Mouse (Mus musculus) myocyte (in vitro differentiated cells): ENCODE results near the gene Tmcc3. TPM values are rescaled to one million over a fixed set of nuclear protein-coding genes. Genes with fewer than 3 reads are reported as not detected.
"Not testable (repeated sequence)": the region's sequence is repeated elsewhere in the genome, so short reads cannot be mapped to it uniquely, and the experiment has no call there.

Source experiments
- H3K27me3 ChIP-seq: one replicate; pipeline ENCODE4 v1.6.1; 2011; ENCODE audit not compliant: control insufficient read depth, insufficient read depth, insufficient read length
- H3K36me3 ChIP-seq: one replicate; pipeline ENCODE4 v1.6.1; 2011; ENCODE audit not compliant: control insufficient read depth, insufficient read depth
- H3K4me2 ChIP-seq: one replicate; pipeline ENCODE4 v1.6.1; 2011; ENCODE audit warnings: low read depth, control low read depth
- H3K4me3 ChIP-seq: one replicate; pipeline ENCODE4 v1.5.1; 2011; ENCODE audit warnings: mild to moderate bottlenecking, control low read depth, moderate library complexity
- H3K79me2 ChIP-seq: one replicate; pipeline ENCODE4 v1.6.1; 2011; ENCODE audit not compliant: control insufficient read depth, insufficient read depth
- H3ac ChIP-seq: one replicate; pipeline ENCODE4 v1.6.1; 2011; ENCODE audit not compliant: control insufficient read depth, insufficient read length
- CEBPB ChIP-seq: IDR thresholded peaks from 2 replicates; pipeline ENCODE4 v1.6.1; 2011; ENCODE audit warnings: mild to moderate bottlenecking, moderate library complexity; ENCODE audit not compliant: poor library complexity, insufficient read depth, severe bottlenecking
- E2F4 ChIP-seq: IDR thresholded peaks from one replicate; pipeline ENCODE4 v1.6.1; 2011; ENCODE audit warnings: mild to moderate bottlenecking, control low read depth, moderate library complexity; ENCODE audit not compliant: insufficient read depth
- MAX ChIP-seq: IDR thresholded peaks from one replicate; pipeline ENCODE4 v1.6.1; 2011; ENCODE audit warnings: low read depth, mild to moderate bottlenecking, control low read depth
- MYOD1 ChIP-seq, 3 experiments: IDR thresholded peaks; one replicate each; pipeline ENCODE4 v1.6.1; 2011; ENCODE audit warnings: control low read depth in 2 of 3, low read depth in 2 of 3, mild to moderate bottlenecking in 2 of 3, moderate library complexity in 1 of 3; ENCODE audit not compliant: insufficient read length in 2 of 3, control insufficient read depth in 1 of 3
- MYOG ChIP-seq, 3 experiments: IDR thresholded peaks; one replicate each; pipeline ENCODE4 v1.6.1; 2011; ENCODE audit warnings: control low read depth in 2 of 3, low read depth in 2 of 3, mild to moderate bottlenecking in 2 of 3; ENCODE audit not compliant: insufficient read length in 2 of 3, control insufficient read depth in 1 of 3, insufficient read depth in 1 of 3
- POLR2A ChIP-seq: IDR thresholded peaks from one replicate; pipeline ENCODE4 v1.6.1; 2011; ENCODE audit warnings: low read depth, mild to moderate bottlenecking, control low read depth, moderate library complexity; ENCODE audit not compliant: insufficient read length
- POLR2AphosphoS2 ChIP-seq: IDR thresholded peaks from one replicate; pipeline ENCODE4 v1.6.1; 2011; ENCODE audit warnings: low read depth, control low read depth; ENCODE audit not compliant: insufficient read length
- REST ChIP-seq: IDR thresholded peaks from one replicate; pipeline ENCODE4 v1.6.1; 2011; ENCODE audit warnings: mild to moderate bottlenecking, control low read depth, moderate library complexity; ENCODE audit not compliant: insufficient read depth, insufficient read length
- SRF ChIP-seq: IDR thresholded peaks from one replicate; pipeline ENCODE4 v1.6.1; 2011; ENCODE audit warnings: low read depth; ENCODE audit not compliant: control insufficient read depth, insufficient read length
- TCF12 ChIP-seq: IDR thresholded peaks from one replicate; pipeline ENCODE4 v1.6.1; 2011; ENCODE audit warnings: mild to moderate bottlenecking, control low read depth; ENCODE audit not compliant: poor library complexity, insufficient read depth, severe bottlenecking
- TCF3 ChIP-seq: IDR thresholded peaks from one replicate; pipeline ENCODE4 v1.6.1; 2011; ENCODE audit warnings: low read depth, control low read depth; ENCODE audit not compliant: insufficient read length
- USF1 ChIP-seq: IDR thresholded peaks from one replicate; pipeline ENCODE4 v1.6.1; 2011; ENCODE audit warnings: low read depth, mild to moderate bottlenecking, control low read depth, moderate library complexity
- polyA plus RNA-seq: library from polyadenylated mRNA; unstranded; fragments of >200 nt; fragmentation: generic; extraction: Trizol; gene quantifications from one replicate; pipeline ENCODE4 v1.2.1, GENCODE M21; 2012; ENCODE audit warnings: missing spikeins

The Tmcc3 gene
- polyA plus RNA-seq, 1 experiment: 16.6 TPM

DNA sequence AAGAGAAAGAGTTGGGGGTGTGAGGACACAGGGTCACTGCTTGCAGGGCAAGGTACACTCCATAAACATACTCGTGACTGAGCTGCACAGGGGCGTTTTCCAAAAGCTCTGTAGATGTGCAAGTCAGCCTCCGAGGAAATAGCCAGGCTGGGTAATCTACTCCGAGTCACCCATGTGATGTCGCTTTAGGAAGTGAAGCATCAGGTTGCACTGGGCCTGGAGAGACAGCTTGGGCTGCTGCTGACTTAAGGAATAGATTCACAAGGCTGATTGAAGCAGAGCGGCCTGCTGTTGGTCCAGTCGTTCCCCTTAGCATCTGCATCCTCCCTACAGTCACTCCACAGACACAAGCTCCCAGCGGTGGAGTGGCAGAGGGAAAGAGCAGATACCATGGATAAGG, 274.1 kb downstream of the Tmcc3 start:
- no peak overlapping the region for H3K4me3 ChIP-seq

GRCm38 (mm10) chr10:94588976-94589375, 277.2 kb downstream of the Tmcc3 start:
- no peak overlapping the region for H3K4me2 ChIP-seq
- H3K27me3 ChIP-seq: no peaks in the 10 kb centered on the region
- peaks cover 30% of the 10 kb centered on the region for H3K36me3 ChIP-seq
- TF ChIP-seq MYOG (IDR thresholded peaks at IDR 0.05; ENCODE audit: control insufficient read depth in 1 of 3, insufficient read depth in 1 of 3, insufficient read length in 2 of 3, low read depth in 2 of 3): no peak
- no peak for TF ChIP-seq TCF12
- TF ChIP-seq MYOD1 (IDR thresholded peaks at IDR 0.05; ENCODE audit: control insufficient read depth in 1 of 3, insufficient read length in 2 of 3, low read depth in 2 of 3): no peak
- no peak for TF ChIP-seq TCF3
- TF ChIP-seq SRF: no peak
- TF ChIP-seq MAX: no peak
- TF ChIP-seq CEBPB: no peak
- no peak for TF ChIP-seq E2F4
- no peak for TF ChIP-seq POLR2A
- TF ChIP-seq REST: no peak
- no peak for TF ChIP-seq POLR2AphosphoS2
- TF ChIP-seq USF1: no peak
- H3K4me3 ChIP-seq: no peak overlapping the region
- no peaks in the 10 kb centered on the region for H3K79me2 ChIP-seq
- H3ac ChIP-seq: no peak overlapping the region

More for the DNA sequence above, 274.1 kb downstream of the Tmcc3 start:
- Histone ChIP-seq H3K79me2 (no peaks in the 10 kb centered on the region), H3K27me3 (no peaks in the 10 kb centered on the region), H3K4me2 (no peak overlapping the region), H3K36me3 (peaks cover 44% of the 10 kb centered on the region), H3ac (no peak overlapping the region)
- TF ChIP-seq TCF12: no peak
- no peak for TF ChIP-seq SRF
- no peak for TF ChIP-seq REST
- no peak for TF ChIP-seq POLR2AphosphoS2
- no peak for TF ChIP-seq MYOG (IDR thresholded peaks at IDR 0.05; ENCODE audit: control insufficient read depth in 1 of 3, insufficient read depth in 1 of 3, insufficient read length in 2 of 3, low read depth in 2 of 3)
- no peak for TF ChIP-seq MAX
- no peak for TF ChIP-seq CEBPB
- no peak for TF ChIP-seq MYOD1 (IDR thresholded peaks at IDR 0.05; ENCODE audit: control insufficient read depth in 1 of 3, insufficient read length in 2 of 3, low read depth in 2 of 3)
- TF ChIP-seq E2F4: no peak
- no peak for TF ChIP-seq POLR2A

DNA sequence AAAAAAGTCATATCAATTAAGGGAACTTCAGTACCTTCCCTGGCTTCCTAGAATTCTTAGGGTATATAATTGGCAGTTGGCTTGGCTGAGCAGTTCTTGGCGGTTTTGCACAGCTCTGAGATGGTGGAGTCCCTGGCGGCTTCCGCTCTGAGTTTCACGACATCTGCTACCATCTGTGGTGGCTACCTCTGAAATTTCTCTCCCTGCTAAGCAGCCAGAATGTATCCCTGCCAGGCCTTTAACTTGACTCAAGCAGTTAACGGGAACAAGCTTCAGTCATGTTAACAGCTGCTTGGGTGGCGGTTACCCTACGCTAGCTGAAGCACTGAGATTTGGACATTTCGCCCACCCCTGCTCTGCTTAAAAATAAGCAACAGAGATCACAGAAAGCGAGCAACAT, 284.0 kb downstream of the Tmcc3 start:
- no peak overlapping the region for H3K4me2 ChIP-seq
- H3K79me2 ChIP-seq: no peaks in the 10 kb centered on the region
- no peak overlapping the region for H3ac ChIP-seq
- peak in 1 of 3 experiments; percentile 26 for TF ChIP-seq MYOG (IDR thresholded peaks at IDR 0.05; ENCODE audit: control insufficient read depth in 1 of 3, insufficient read depth in 1 of 3, insufficient read length in 2 of 3, low read depth in 2 of 3)
- no peak for TF ChIP-seq SRF
- TF ChIP-seq REST: no peak
- no peak for TF ChIP-seq TCF12
- no peak for TF ChIP-seq POLR2AphosphoS2
- TF ChIP-seq E2F4: no peak
- TF ChIP-seq TCF3: no peak
- TF ChIP-seq CEBPB: no peak
- TF ChIP-seq USF1: no peak
- no peak for TF ChIP-seq MAX
- TF ChIP-seq POLR2A: no peak
- peak in 1 of 3 experiments; percentile 15 for TF ChIP-seq MYOD1 (IDR thresholded peaks at IDR 0.05; ENCODE audit: control insufficient read depth in 1 of 3, insufficient read length in 2 of 3, low read depth in 2 of 3)
- H3K27me3 ChIP-seq: no peaks in the 10 kb centered on the region
- H3K4me3 ChIP-seq: no peak overlapping the region
- H3K36me3 ChIP-seq: no peaks in the 10 kb centered on the region

DNA sequence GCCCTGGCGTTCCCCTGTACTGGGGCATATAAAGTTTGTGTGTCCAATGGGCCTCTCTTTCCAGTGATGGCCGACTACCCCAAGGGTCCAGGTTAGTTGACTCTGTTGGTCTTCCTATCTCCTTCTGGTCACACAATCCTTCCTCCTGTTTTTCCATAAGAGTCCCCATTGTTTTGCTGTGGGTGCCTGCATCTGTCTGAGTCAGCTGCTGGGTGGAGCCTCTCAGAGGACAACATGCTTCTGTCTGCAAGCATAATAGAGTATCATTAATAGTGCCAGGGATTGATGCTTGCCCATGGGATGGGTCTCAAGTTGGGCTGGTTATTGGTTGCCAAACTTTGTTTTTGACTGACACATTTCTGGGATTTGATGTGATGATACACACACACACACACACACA, 288.1 kb downstream of the Tmcc3 start:
- not testable (repeated sequence) for H3K36me3 ChIP-seq, H3K4me3 ChIP-seq, H3K79me2 ChIP-seq, H3ac ChIP-seq, H3K4me2 ChIP-seq, H3K27me3 ChIP-seq

DNA sequence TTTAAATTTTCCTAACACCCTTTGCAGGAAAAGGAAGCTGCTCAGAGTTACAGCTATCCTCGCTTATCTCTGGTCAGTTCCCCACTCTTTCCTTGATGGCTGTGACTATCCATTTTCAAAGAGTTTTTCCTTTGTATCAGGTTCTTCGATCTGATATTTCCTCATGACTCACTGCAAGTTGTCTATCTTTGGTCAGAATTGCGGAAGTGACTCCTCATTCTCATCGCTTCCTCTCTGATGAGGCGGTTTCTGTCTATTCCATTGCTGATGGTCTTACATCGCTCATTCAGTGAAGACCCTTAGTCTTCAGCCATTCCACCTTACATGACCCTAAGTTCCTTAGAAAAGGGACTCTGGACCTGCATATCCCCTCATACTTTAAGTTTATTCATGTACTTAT, 289.3 kb downstream of the Tmcc3 start:
- Histone ChIP-seq H3K27me3 (no peaks in the 10 kb centered on the region), H3K4me2 (no peak overlapping the region), H3K36me3 (no peaks in the 10 kb centered on the region), H3K4me3 (no peak overlapping the region), H3K79me2 (no peaks in the 10 kb centered on the region), H3ac (no peak overlapping the region)
- TF ChIP-seq REST (no peak), TCF3 (no peak), POLR2A (no peak)
